Mouse (Mus musculus) heart, adult 2 months (tissue): ENCODE data around the gene Gm4303.
"Not testable (repeated sequence)": the region's sequence is repeated elsewhere in the genome, so short reads cannot be mapped to it uniquely, and the experiment has no call there.

Source experiments
- CTCF ChIP-seq: fragments of 200-600 bp; IDR thresholded peaks from 2 replicates; pipeline ENCODE4 v1.8.1; 2022; ENCODE audit warnings: antibody characterized with exemption, mild to moderate bottlenecking, moderate library complexity
- EP300 ChIP-seq: fragments of 200-500 bp; IDR thresholded peaks from 2 replicates; pipeline ENCODE4 v1.6.1; 2011; ENCODE audit warnings: low read depth, low read length, control low read depth; ENCODE audit not compliant: insufficient read depth
- POLR2A ChIP-seq: fragments of 200-500 bp; IDR thresholded peaks from 2 replicates; pipeline ENCODE4 v1.6.1; 2011; ENCODE audit warnings: mild to moderate bottlenecking, low read depth, low read length, control low read depth; ENCODE audit not compliant: insufficient read depth

DNA sequence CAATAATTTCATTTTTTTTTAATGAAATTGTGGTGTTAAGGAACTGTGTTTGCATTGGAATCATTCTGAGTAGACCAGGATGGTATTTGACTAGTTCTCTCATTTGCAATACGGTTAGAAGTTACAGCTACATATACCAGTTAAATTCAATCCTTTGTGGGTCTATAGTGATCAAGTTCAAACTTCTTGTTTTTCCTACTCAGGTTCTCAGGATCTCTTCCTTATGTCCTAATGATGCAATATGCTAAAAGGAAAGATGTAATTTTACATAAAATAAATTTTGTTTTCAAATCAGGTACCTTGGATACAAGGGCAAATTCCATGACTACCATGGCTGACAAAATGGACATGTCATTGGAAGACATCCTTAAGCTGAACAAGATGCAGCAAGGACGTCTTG is 10.4 kb upstream of the Gm4303 start, which contains the start of gene Gm4301:
- not testable (repeated sequence) for TF ChIP-seq EP300, POLR2A, CTCF
